Mouse (Mus musculus) embryonic facial prominence, embryonic 12.5 days (tissue): Measurements from ENCODE around the gene Frmd8. TPM values are rescaled to one million over a fixed set of nuclear protein-coding genes. Genes with fewer than 3 reads are reported as not detected.
A peak's percentile ranks its signal among the peaks of the same experiment; 100 is the strongest.

Experiments used
- ATAC-seq: fragments of 200-750 bp; cut with Nextera tagmentation; 2 replicates; pipeline ENCODE4 v1.8.0; 2017; ENCODE audit not compliant: insufficient number of reproducible peaks, insufficient read depth, low FRiP score, low TSS enrichment
- H3K27ac ChIP-seq: fragments of 300-500 bp; sonication (generic); 2 replicates; pipeline ENCODE4 v1.5.1; 2016; ENCODE audit warnings: mild to moderate bottlenecking
- H3K27me3 ChIP-seq: fragments of 300-500 bp; sonication (generic); 2 replicates; pipeline ENCODE4 v1.6.1; 2016; ENCODE audit warnings: mild to moderate bottlenecking, moderate library complexity
- H3K36me3 ChIP-seq: fragments of 300-500 bp; sonication (generic); 2 replicates; pipeline ENCODE4 v1.6.1; 2016; ENCODE audit warnings: mild to moderate bottlenecking
- H3K4me1 ChIP-seq: fragments of 300-500 bp; sonication (generic); 2 replicates; pipeline ENCODE4 v1.6.1; 2016
- H3K4me2 ChIP-seq: fragments of 300-500 bp; sonication (generic); replicated peaks from 2 replicates; pipeline ENCODE4 v1.6.1; 2016; ENCODE audit warnings: mild to moderate bottlenecking, moderate library complexity
- H3K4me3 ChIP-seq: fragments of 300-500 bp; sonication (generic); 2 replicates; pipeline ENCODE4 v1.5.1; 2016; ENCODE audit warnings: mild to moderate bottlenecking
- H3K9ac ChIP-seq: fragments of 300-500 bp; sonication (generic); 2 replicates; pipeline ENCODE4 v1.6.1; 2016; ENCODE audit warnings: mild to moderate bottlenecking, moderate library complexity
- H3K9me3 ChIP-seq: fragments of 300-500 bp; sonication (generic); 2 replicates; pipeline ENCODE4 v1.6.1; 2016; ENCODE audit warnings: mild to moderate bottlenecking, moderate library complexity
- WGBS: fragments of 180-500 bp; shearing (Covaris S2); methylation state at CpG from one replicate; pipeline ENCODE4 v1.1.7; 2016; 5-methylcytosine and 5-hydroxymethylcytosine counted together
- polyA plus RNA-seq: library from polyadenylated mRNA; unstranded; fragments of >200 nt; fragmentation: Nextera tagmentation; extraction: Ambion mirVana; gene quantifications from 2 replicates; pipeline ENCODE4 v1.2.1, GENCODE M21; 2016

Gene Frmd8
- polyA plus RNA-seq, 1 experiment from 2014 or later: 41.4 TPM

- peak overlapping the region; percentile 74 for H3K27ac ChIP-seq
- H3K36me3 ChIP-seq: peaks cover 20% of the 10 kb centered on the region
- peak overlapping the region; percentile 72 for H3K4me2 ChIP-seq
- H3K4me1 ChIP-seq: peaks cover 18% of the 10 kb centered on the region
- no peaks in the 10 kb centered on the region for H3K9me3 ChIP-seq
- H3K4me3 ChIP-seq: peak overlapping the region; percentile 97
- 46% methylated on average over 6 of the region's 6 CpGs for WGBS
- peak overlapping the region; percentile 44 for H3K9ac ChIP-seq
- H3K27me3 ChIP-seq: no peaks in the 10 kb centered on the region
- no peak for ATAC-seq
These were observed 35.1 kb upstream of the Frmd8 start for GRCm38 (mm10) chr19:5910221-5910620.

GRCm38 (mm10) chr19:5907275-5907674 is 32.2 kb upstream of the Frmd8 start:
- H3K4me1 ChIP-seq: peaks cover 18% of the 10 kb centered on the region
- H3K4me3 ChIP-seq: no peak overlapping the region
- WGBS: 88% methylated on average over 3 of the region's 3 CpGs
- no peaks in the 10 kb centered on the region for H3K9me3 ChIP-seq
- H3K36me3 ChIP-seq: peaks cover 49% of the 10 kb centered on the region
- H3K4me2 ChIP-seq: no peak overlapping the region
- no peak overlapping the region for H3K9ac ChIP-seq
- H3K27ac ChIP-seq: no peak overlapping the region
- no peak for ATAC-seq
- H3K27me3 ChIP-seq: no peaks in the 10 kb centered on the region

GRCm38 (mm10) chr19:5894002-5894678 is 19.1 kb upstream of the Frmd8 start, which contains the start of gene Tigd3:
Tigd3 (minus strand) TSS chr19:5894149.
- H3K36me3 ChIP-seq: peaks cover 33% of the 10 kb centered on the region
- H3K4me1 ChIP-seq: peaks cover 12% of the 10 kb centered on the region
- H3K4me3 ChIP-seq: peak within 1 kb of the TSS; percentile 61
- H3K27ac ChIP-seq: peak within 1 kb of the TSS; percentile 62; the same call in 1 of the 2 replicates
- no peaks in the 10 kb centered on the region for H3K27me3 ChIP-seq
- H3K9me3 ChIP-seq: no peaks in the 10 kb centered on the region
- ATAC-seq: peak; percentile 94
- H3K4me2 ChIP-seq: peak within 1 kb of the TSS; percentile 93
- peak within 1 kb of the TSS; percentile 86 for H3K9ac ChIP-seq
- 3% methylated on average over 36 of the region's 36 CpGs for WGBS

- H3K27ac ChIP-seq: peak overlapping the region; percentile 62; the same call in 1 of the 2 replicates
- 0 out of 2 replicates have a peak, but pooled peaks have one; percentile 2 for ATAC-seq
These were observed 18.4 kb upstream of the Frmd8 start for GRCm38 (mm10) chr19:5893282-5894001.

GRCm38 (mm10) chr19:5892735-5893134 is 17.7 kb upstream of the Frmd8 start:
- Histone ChIP-seq H3K27ac (no peak overlapping the region), H3K36me3 (peaks cover 23% of the 10 kb centered on the region), H3K4me1 (peaks cover 12% of the 10 kb centered on the region), H3K4me3 (peak overlapping the region; percentile 61), H3K27me3 (no peaks in the 10 kb centered on the region), H3K9me3 (no peaks in the 10 kb centered on the region), H3K9ac (0 out of 2 replicates have a peak overlapping the region, but pooled peaks have one; percentile 86), H3K4me2 (peak overlapping the region; percentile 93)
- WGBS: 92% methylated on average over 13 of the region's 13 CpGs
- ATAC-seq: no peak

More at GRCm38 (mm10) chr19:5893282-5894001, 18.4 kb upstream of the Frmd8 start:
- H3K9ac ChIP-seq: peak overlapping the region; percentile 86
- WGBS: 9% methylated on average over 30 of the region's 31 CpGs
- H3K4me3 ChIP-seq: peak overlapping the region; percentile 61
- H3K36me3 ChIP-seq: peaks cover 28% of the 10 kb centered on the region
- H3K4me1 ChIP-seq: peaks cover 12% of the 10 kb centered on the region
- H3K9me3 ChIP-seq: no peaks in the 10 kb centered on the region
- H3K27me3 ChIP-seq: no peaks in the 10 kb centered on the region
- peak overlapping the region; percentile 93 for H3K4me2 ChIP-seq

GRCm38 (mm10) chr19:5892262-5892661 is 17.2 kb upstream of the Frmd8 start:
- H3K9ac ChIP-seq: no peak overlapping the region
- WGBS: 92% methylated on average over 7 of the region's 7 CpGs
- no peak overlapping the region for H3K4me3 ChIP-seq
- H3K4me2 ChIP-seq: no peak overlapping the region
- H3K9me3 ChIP-seq: no peaks in the 10 kb centered on the region
- H3K4me1 ChIP-seq: peaks cover 12% of the 10 kb centered on the region
- H3K27ac ChIP-seq: no peak overlapping the region
- peaks cover 19% of the 10 kb centered on the region for H3K36me3 ChIP-seq
- no peak for ATAC-seq
- no peaks in the 10 kb centered on the region for H3K27me3 ChIP-seq

- Histone ChIP-seq H3K27ac (no peak overlapping the region), H3K4me1 (peaks cover 12% of the 10 kb centered on the region), H3K4me2 (no peak overlapping the region), H3K4me3 (no peak overlapping the region), H3K9ac (no peak overlapping the region), H3K9me3 (no peaks in the 10 kb centered on the region), H3K36me3 (peaks cover 15% of the 10 kb centered on the region), H3K27me3 (no peaks in the 10 kb centered on the region)
- 89% methylated on average over 12 of the region's 12 CpGs for WGBS
- ATAC-seq: no peak
These were observed 16.6 kb upstream of the Frmd8 start for GRCm38 (mm10) chr19:5891521-5892258.

GRCm38 (mm10) chr19:5889211-5889610 is 14.1 kb upstream of the Frmd8 start:
- Histone ChIP-seq H3K4me2 (no peak overlapping the region), H3K36me3 (no peaks in the 10 kb centered on the region), H3K9me3 (no peaks in the 10 kb centered on the region), H3K27ac (no peak overlapping the region), H3K4me1 (peaks cover 10% of the 10 kb centered on the region), H3K4me3 (no peak overlapping the region), H3K9ac (no peak overlapping the region), H3K27me3 (no peaks in the 10 kb centered on the region)
- 70% methylated on average over 4 of the region's 4 CpGs for WGBS
- ATAC-seq: no peak

GRCm38 (mm10) chr19:5887234-5887815 is 12.3 kb upstream of the Frmd8 start:
- Histone ChIP-seq H3K9ac (no peak overlapping the region), H3K9me3 (no peaks in the 10 kb centered on the region), H3K4me1 (no peaks in the 10 kb centered on the region), H3K4me3 (no peak overlapping the region), H3K27me3 (no peaks in the 10 kb centered on the region), H3K4me2 (no peak overlapping the region), H3K36me3 (no peaks in the 10 kb centered on the region), H3K27ac (no peak overlapping the region)
- WGBS: 77% methylated on average over 3 of the region's 3 CpGs
- no peak for ATAC-seq

GRCm38 (mm10) chr19:5885838-5886237 is 10.8 kb upstream of the Frmd8 start:
- no peak overlapping the region for H3K4me3 ChIP-seq
- no peak overlapping the region for H3K27ac ChIP-seq
- no peaks in the 10 kb centered on the region for H3K4me1 ChIP-seq
- H3K27me3 ChIP-seq: no peaks in the 10 kb centered on the region
- H3K36me3 ChIP-seq: no peaks in the 10 kb centered on the region
- no peak overlapping the region for H3K9ac ChIP-seq
- no peaks in the 10 kb centered on the region for H3K9me3 ChIP-seq
- no peak overlapping the region for H3K4me2 ChIP-seq
- WGBS: 54% methylated on average over 4 of the region's 4 CpGs
- no peak for ATAC-seq

- H3K4me2 ChIP-seq: no peak overlapping the region
- ATAC-seq: no peak
- no peaks in the 10 kb centered on the region for H3K36me3 ChIP-seq
- H3K4me1 ChIP-seq: no peaks in the 10 kb centered on the region
- no peak overlapping the region for H3K27ac ChIP-seq
- no peaks in the 10 kb centered on the region for H3K27me3 ChIP-seq
- WGBS: 48% methylated on average over 1 of the region's 1 CpGs
- H3K4me3 ChIP-seq: no peak overlapping the region
- no peak overlapping the region for H3K9ac ChIP-seq
- no peaks in the 10 kb centered on the region for H3K9me3 ChIP-seq
These were observed 8.9 kb upstream of the Frmd8 start for GRCm38 (mm10) chr19:5883935-5884334.
